Mouse (Mus musculus): ENCODE measurements around the gene Lhx2. TPM values are rescaled to one million over a fixed set of nuclear protein-coding genes. Genes with fewer than 3 reads are reported as not detected.

The Lhx2 gene
- polyA plus RNA-seq, 1 experiment from 2014 or later, result 13.2 TPM

- H3K4me3 ChIP-seq (replicated peaks; ENCODE audit: low read length), result peak overlapping the region; percentile 38
- WGBS, result under 1% methylated on average over 53 of the region's 53 CpGs
- no peaks in the 10 kb centered on the region for H3K36me3 ChIP-seq (replicated peaks; ENCODE audit: control insufficient read depth, insufficient read depth)
- DNase-seq (ENCODE audit: low spot score) (no peak), ATAC-seq (ENCODE audit: low FRiP score) (no peak)
- no peaks in the 10 kb centered on the region for H3K4me1 ChIP-seq (replicated peaks; ENCODE audit: control insufficient read depth, insufficient read depth, low read length)
- H3K4me2 ChIP-seq (replicated peaks), result peak overlapping the region; percentile 51
- H3K9ac ChIP-seq, result peak overlapping the region; percentile 52
- H3K27ac ChIP-seq, result peak overlapping the region; percentile 71
- peaks cover 95% of the 10 kb centered on the region for H3K27me3 ChIP-seq (ENCODE audit: control insufficient read depth, insufficient read depth, low read length)
- H3K9me3 ChIP-seq (ENCODE audit: control insufficient read depth, low read length), result no peaks in the 10 kb centered on the region
Measured at GRCm38 (mm10) chr2:38356428-38357260, 17.6 kb downstream of the Lhx2 start.

GRCm38 (mm10) chr2:38357294-38358246 is 18.5 kb downstream of the Lhx2 start:
- Histone ChIP-seq H3K9me3 (ENCODE audit: control insufficient read depth, low read length) (no peaks in the 10 kb centered on the region), H3K36me3 (replicated peaks; ENCODE audit: control insufficient read depth, insufficient read depth) (no peaks in the 10 kb centered on the region), H3K27ac (peak overlapping the region; percentile 71), H3K27me3 (ENCODE audit: control insufficient read depth, insufficient read depth, low read length) (peaks cover 95% of the 10 kb centered on the region), H3K9ac (peak overlapping the region; percentile 52), H3K4me1 (replicated peaks; ENCODE audit: control insufficient read depth, insufficient read depth, low read length) (no peaks in the 10 kb centered on the region), H3K4me2 (replicated peaks) (peak overlapping the region; percentile 51), H3K4me3 (replicated peaks; ENCODE audit: low read length) (peak overlapping the region; percentile 38)
- WGBS, result 2% methylated on average over 34 of the region's 35 CpGs
- DNase-seq (ENCODE audit: low spot score), result no peak
- no peak for ATAC-seq (ENCODE audit: low FRiP score)

DNA sequence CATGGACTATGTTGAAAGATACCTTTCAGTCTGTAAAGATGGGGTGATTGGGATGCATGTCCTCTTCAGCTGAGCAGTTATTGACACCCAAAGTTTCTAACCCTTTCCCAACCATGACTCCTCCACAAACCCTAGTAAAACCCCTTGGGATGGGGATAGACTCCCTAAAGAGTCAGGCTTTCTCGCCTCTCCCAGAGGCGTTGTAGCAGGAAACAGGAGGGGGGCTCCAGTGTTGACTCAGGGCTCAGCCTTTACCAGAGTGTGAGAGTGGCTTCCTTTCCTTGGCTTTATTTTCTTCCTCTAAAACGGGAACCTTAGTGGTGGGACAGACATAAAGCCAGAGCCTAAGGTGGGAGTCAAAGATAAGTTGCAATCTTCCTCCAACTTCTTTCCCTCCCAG is 19.5 kb downstream of the Lhx2 start:
- Histone ChIP-seq H3K27ac (peak overlapping the region; percentile 45; the same call in 1 of the 2 replicates), H3K4me3 (replicated peaks; ENCODE audit: low read length) (peak overlapping the region; percentile 7; the same call in 1 of the 2 replicates), H3K9me3 (ENCODE audit: control insufficient read depth, low read length) (no peaks in the 10 kb centered on the region), H3K4me1 (replicated peaks; ENCODE audit: control insufficient read depth, insufficient read depth, low read length) (no peaks in the 10 kb centered on the region), H3K36me3 (replicated peaks; ENCODE audit: control insufficient read depth, insufficient read depth) (no peaks in the 10 kb centered on the region), H3K4me2 (replicated peaks) (peak overlapping the region; percentile 34), H3K9ac (0 out of 2 replicates have a peak overlapping the region, but pooled peaks have one; percentile 9), H3K27me3 (ENCODE audit: control insufficient read depth, insufficient read depth, low read length) (peaks cover 95% of the 10 kb centered on the region)
- no peak for ATAC-seq (ENCODE audit: low FRiP score)
- WGBS, result 1% methylated on average over 3 of the region's 3 CpGs
- no peak for DNase-seq (ENCODE audit: low spot score)

GRCm38 (mm10) chr2:38359186-38359585 is 20.1 kb downstream of the Lhx2 start:
- Histone ChIP-seq H3K4me3 (replicated peaks; ENCODE audit: low read length) (peak overlapping the region; percentile 7; the same call in 1 of the 2 replicates), H3K9me3 (ENCODE audit: control insufficient read depth, low read length) (no peaks in the 10 kb centered on the region), H3K4me2 (replicated peaks) (peak overlapping the region; percentile 34), H3K9ac (0 out of 2 replicates have a peak overlapping the region, but pooled peaks have one; percentile 9), H3K4me1 (replicated peaks; ENCODE audit: control insufficient read depth, insufficient read depth, low read length) (no peaks in the 10 kb centered on the region), H3K27me3 (ENCODE audit: control insufficient read depth, insufficient read depth, low read length) (peaks cover 95% of the 10 kb centered on the region), H3K27ac (peak overlapping the region; percentile 45; the same call in 1 of the 2 replicates), H3K36me3 (replicated peaks; ENCODE audit: control insufficient read depth, insufficient read depth) (no peaks in the 10 kb centered on the region)
- 3% methylated on average over 10 of the region's 10 CpGs for WGBS
- ATAC-seq (ENCODE audit: low FRiP score) (no peak), DNase-seq (ENCODE audit: low spot score) (no peak)

DNA sequence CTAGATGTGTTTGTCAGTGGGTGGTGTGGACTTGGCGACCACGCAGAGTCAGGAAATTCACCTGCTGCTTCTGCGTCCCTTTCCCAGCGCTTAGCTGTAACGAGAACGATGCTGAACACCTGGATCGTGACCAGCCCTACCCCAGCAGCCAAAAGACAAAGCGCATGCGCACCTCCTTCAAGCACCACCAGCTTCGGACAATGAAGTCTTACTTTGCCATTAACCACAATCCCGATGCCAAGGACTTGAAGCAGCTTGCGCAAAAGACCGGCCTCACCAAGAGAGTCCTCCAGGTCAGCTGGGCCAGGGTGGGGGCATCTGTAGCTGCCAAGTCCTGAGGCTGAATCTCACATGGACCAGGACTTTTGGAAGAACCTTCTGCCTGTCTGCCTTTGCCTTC is 20.7 kb downstream of the Lhx2 start:
- no peaks in the 10 kb centered on the region for H3K9me3 ChIP-seq (ENCODE audit: control insufficient read depth, low read length)
- DNase-seq (ENCODE audit: low spot score) (no peak), ATAC-seq (ENCODE audit: low FRiP score) (no peak)
- H3K9ac ChIP-seq, result no peak overlapping the region
- peaks cover 95% of the 10 kb centered on the region for H3K27me3 ChIP-seq (ENCODE audit: control insufficient read depth, insufficient read depth, low read length)
- H3K36me3 ChIP-seq (replicated peaks; ENCODE audit: control insufficient read depth, insufficient read depth), result no peaks in the 10 kb centered on the region
- WGBS, result 5% methylated on average over 13 of the region's 13 CpGs
- peak overlapping the region; percentile 34 for H3K4me2 ChIP-seq (replicated peaks)
- no peak overlapping the region for H3K4me3 ChIP-seq (replicated peaks; ENCODE audit: low read length)
- no peaks in the 10 kb centered on the region for H3K4me1 ChIP-seq (replicated peaks; ENCODE audit: control insufficient read depth, insufficient read depth, low read length)
- H3K27ac ChIP-seq, result no peak overlapping the region

- H3K4me1 ChIP-seq (replicated peaks; ENCODE audit: control insufficient read depth, insufficient read depth, low read length), result no peaks in the 10 kb centered on the region; the same call in 1 of the 2 replicates
- no peaks in the 10 kb centered on the region for H3K9me3 ChIP-seq (ENCODE audit: control insufficient read depth, low read length)
- WGBS, result 57% methylated on average over 7 of the region's 7 CpGs
- no peak overlapping the region for H3K9ac ChIP-seq
- no peaks in the 10 kb centered on the region for H3K36me3 ChIP-seq (replicated peaks; ENCODE audit: control insufficient read depth, insufficient read depth)
- no peak overlapping the region for H3K4me3 ChIP-seq (replicated peaks; ENCODE audit: low read length)
- ATAC-seq (ENCODE audit: low FRiP score) (no peak), DNase-seq (ENCODE audit: low spot score) (no peak)
- H3K27ac ChIP-seq, result no peak overlapping the region
- H3K4me2 ChIP-seq (replicated peaks), result no peak overlapping the region
- H3K27me3 ChIP-seq (ENCODE audit: control insufficient read depth, insufficient read depth, low read length), result peaks cover 96% of the 10 kb centered on the region
Measured at GRCm38 (mm10) chr2:38366222-38366621, 27.1 kb downstream of the Lhx2 start.

GRCm38 (mm10) chr2:38367023-38367422 is 27.9 kb downstream of the Lhx2 start:
- Histone ChIP-seq H3K4me3 (replicated peaks; ENCODE audit: low read length) (no peak overlapping the region), H3K4me1 (replicated peaks; ENCODE audit: control insufficient read depth, insufficient read depth, low read length) (no peaks in the 10 kb centered on the region; the same call in 1 of the 2 replicates), H3K27me3 (ENCODE audit: control insufficient read depth, insufficient read depth, low read length) (peaks cover 95% of the 10 kb centered on the region), H3K4me2 (replicated peaks) (no peak overlapping the region), H3K36me3 (replicated peaks; ENCODE audit: control insufficient read depth, insufficient read depth) (no peaks in the 10 kb centered on the region), H3K9ac (no peak overlapping the region), H3K27ac (no peak overlapping the region), H3K9me3 (ENCODE audit: control insufficient read depth, low read length) (no peaks in the 10 kb centered on the region)
- 18% methylated on average over 9 of the region's 9 CpGs for WGBS
- peak; percentile 16; the same call in 1 of the 2 replicates for ATAC-seq (ENCODE audit: low FRiP score)
- no peak for DNase-seq (ENCODE audit: low spot score)

GRCm38 (mm10) chr2:38367852-38368251 is 28.8 kb downstream of the Lhx2 start:
- no peak overlapping the region for H3K27ac ChIP-seq
- ATAC-seq (ENCODE audit: low FRiP score) (no peak), DNase-seq (ENCODE audit: low spot score) (no peak)
- H3K4me2 ChIP-seq (replicated peaks), result no peak overlapping the region
- H3K9ac ChIP-seq, result no peak overlapping the region
- H3K9me3 ChIP-seq (ENCODE audit: control insufficient read depth, low read length), result no peaks in the 10 kb centered on the region
- 69% methylated on average over 5 of the region's 5 CpGs for WGBS
- no peaks in the 10 kb centered on the region for H3K36me3 ChIP-seq (replicated peaks; ENCODE audit: control insufficient read depth, insufficient read depth)
- H3K4me3 ChIP-seq (replicated peaks; ENCODE audit: low read length), result no peak overlapping the region
- peaks cover 94% of the 10 kb centered on the region for H3K27me3 ChIP-seq (ENCODE audit: control insufficient read depth, insufficient read depth, low read length)
- H3K4me1 ChIP-seq (replicated peaks; ENCODE audit: control insufficient read depth, insufficient read depth, low read length), result no peaks in the 10 kb centered on the region; the same call in 1 of the 2 replicates

Measured in hindbrain, embryonic 14.5 days (tissue).